8 mouse cellular contexts compared by ENCODE assay signal in the genomic region with DNA sequence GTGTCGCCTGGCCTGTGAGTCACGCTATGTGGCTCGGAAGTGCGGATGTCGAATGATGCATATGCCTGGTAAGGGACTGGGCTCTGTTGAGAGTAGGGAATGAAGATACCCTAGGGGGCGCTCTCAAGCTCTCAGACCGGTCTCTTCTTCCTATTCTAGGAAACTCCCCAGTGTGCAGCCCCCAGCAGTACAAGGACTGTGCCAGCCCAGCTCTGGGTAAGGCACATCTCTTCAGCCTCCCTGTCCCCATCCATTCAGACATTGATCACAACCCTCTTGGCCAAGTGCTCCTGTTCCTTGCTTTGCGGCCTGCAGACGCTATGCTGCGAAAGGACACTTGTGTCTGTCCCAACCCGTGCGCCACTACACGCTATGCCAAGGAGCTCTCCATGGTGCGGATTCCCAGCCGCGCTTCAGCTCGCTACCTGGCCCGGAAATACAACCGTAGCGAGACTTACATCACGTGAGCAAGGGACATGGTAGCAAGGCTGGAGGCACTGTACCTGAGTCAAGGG. TPM values are rescaled to one million over a fixed set of nuclear protein-coding genes. Genes with fewer than 3 reads are reported as not detected.
A peak's percentile ranks its signal among the peaks of the same experiment; 100 is the strongest.
DNase-seq lines count a peak whose midpoint lies in the region; ATAC-seq and TF ChIP-seq lines count a peak whose summit lies in the region.

No protein-coding gene starts in this region.

- peaks cover 33% of the 10 kb centered on the region for H3K36me3 ChIP-seq in E14TG2a.4 (ENCODE audit: insufficient read depth, low read length)
- peaks cover 12% of the 10 kb centered on the region; the same call in 1 of the 2 replicates for H3K36me3 ChIP-seq in heart, embryonic 15.5 days
- H3K36me3 ChIP-seq in kidney, postnatal 0 days (ENCODE audit: insufficient read depth, low read length) = 0 out of 2 replicates have a peak, but pooled peaks cover 8% of the 10 kb centered on the region
- H3K36me3 ChIP-seq in liver, adult 2 months (ENCODE audit: control insufficient read depth, insufficient read depth, low read length) = no peaks in the 10 kb centered on the region
- H3K36me3 ChIP-seq in midbrain, postnatal 0 days (ENCODE audit: insufficient read depth, low read length) = peaks cover 23% of the 10 kb centered on the region
- no peaks in the 10 kb centered on the region for H3K36me3 ChIP-seq in splenic B cell, adult 2 months (ENCODE audit: control insufficient read depth, insufficient read depth, low read length, poor library complexity, severe bottlenecking)

- no peak overlapping the region for H3K9ac ChIP-seq in heart, embryonic 15.5 days
- no peak overlapping the region for H3K9ac ChIP-seq in kidney, postnatal 0 days (ENCODE audit: low read depth, low read length)
- no peak overlapping the region for H3K9ac ChIP-seq in liver, adult 2 months (ENCODE audit: low read depth, low read length)
- H3K9ac ChIP-seq in midbrain, postnatal 0 days (replicated peaks; ENCODE audit: low read length, poor library complexity, severe bottlenecking) = no peak overlapping the region

- no peaks in the 10 kb centered on the region for H3K9me3 ChIP-seq in E14TG2a.4 (ENCODE audit: low read length)
- no peaks in the 10 kb centered on the region for H3K9me3 ChIP-seq in heart, embryonic 15.5 days (replicated peaks)
- no peaks in the 10 kb centered on the region for H3K9me3 ChIP-seq in kidney, postnatal 0 days (replicated peaks; ENCODE audit: low read length)
- no peaks in the 10 kb centered on the region for H3K9me3 ChIP-seq in midbrain, postnatal 0 days (ENCODE audit: low read length)

- peaks cover 30% of the 10 kb centered on the region for H3K4me1 ChIP-seq in E14TG2a.4 (replicated peaks; ENCODE audit: low read depth, low read length)
- peaks cover 17% of the 10 kb centered on the region; the same call in 1 of the 2 replicates for H3K4me1 ChIP-seq in heart, embryonic 15.5 days (replicated peaks)
- H3K4me1 ChIP-seq in kidney, postnatal 0 days (replicated peaks; ENCODE audit: insufficient read depth, low read length) = peaks cover 11% of the 10 kb centered on the region
- no peaks in the 10 kb centered on the region for H3K4me1 ChIP-seq in liver, adult 2 months (ENCODE audit: control insufficient read depth, insufficient read depth, low read length)
- H3K4me1 ChIP-seq in midbrain, postnatal 0 days (ENCODE audit: insufficient read depth, low read length) = peaks cover 6% of the 10 kb centered on the region; the same call in 1 of the 2 replicates

- peak; percentile 34; the same call in 1 of the 2 replicates for ATAC-seq in erythroblast, adult 5-6 weeks (replicated peaks; ENCODE audit: low FRiP score, poor library complexity, severe bottlenecking)
- peak; percentile 43 for ATAC-seq in heart, embryonic 15.5 days (replicated peaks; ENCODE audit: insufficient number of reproducible peaks, insufficient read depth, low FRiP score, low read depth)
- ATAC-seq in kidney, postnatal 0 days (replicated peaks; ENCODE audit: low FRiP score, low read depth) = peak; percentile 50
- ATAC-seq in midbrain, postnatal 0 days (ENCODE audit: low FRiP score) = peak; percentile 55

- H3K27me3 ChIP-seq in E14TG2a.4 (ENCODE audit: insufficient read depth, low read length) = peaks cover 35% of the 10 kb centered on the region
- peaks cover 23% of the 10 kb centered on the region for H3K27me3 ChIP-seq in heart, embryonic 15.5 days
- no peaks in the 10 kb centered on the region for H3K27me3 ChIP-seq in kidney, postnatal 0 days (ENCODE audit: insufficient read depth, low read length)
- no peaks in the 10 kb centered on the region for H3K27me3 ChIP-seq in liver, adult 2 months (ENCODE audit: control insufficient read depth, insufficient read depth, low read length)
- no peaks in the 10 kb centered on the region for H3K27me3 ChIP-seq in midbrain, postnatal 0 days (ENCODE audit: insufficient read depth, low read length)
- H3K27me3 ChIP-seq in splenic B cell, adult 2 months (ENCODE audit: control insufficient read depth, insufficient read depth, low read length, poor library complexity, severe bottlenecking) = peaks cover 2% of the 10 kb centered on the region

- peak overlapping the region; percentile 18; the same call in 1 of the 2 replicates for H3K4me2 ChIP-seq in heart, embryonic 15.5 days
- no peak overlapping the region for H3K4me2 ChIP-seq in kidney, postnatal 0 days (ENCODE audit: low read length)
- H3K4me2 ChIP-seq in midbrain, postnatal 0 days (ENCODE audit: low read depth, low read length, poor library complexity, severe bottlenecking) = peak overlapping the region; percentile 32; the same call in 1 of the 2 replicates

- no peak for TF ChIP-seq POLR2A in brain, embryonic 14.5 days (IDR thresholded peaks at IDR 0.05; ENCODE audit: borderline replicate concordance, extremely low read depth, insufficient read depth, insufficient read length, poor library complexity, severe bottlenecking)
- TF ChIP-seq POLR2A in liver, adult 2 months (IDR thresholded peaks at IDR 0.05; ENCODE audit: extremely low read depth, insufficient read depth, low read length) = no peak

- peak overlapping the region; percentile 57 for H3K4me3 ChIP-seq in E14TG2a.4 (replicated peaks; ENCODE audit: low read length)
- no peak overlapping the region for H3K4me3 ChIP-seq in heart, embryonic 15.5 days
- no peak overlapping the region for H3K4me3 ChIP-seq in kidney, postnatal 0 days (replicated peaks; ENCODE audit: low read depth, low read length)
- no peak overlapping the region for H3K4me3 ChIP-seq in liver, adult 2 months (ENCODE audit: insufficient read depth, low read depth, low read length)
- no peak overlapping the region for H3K4me3 ChIP-seq in midbrain, postnatal 0 days (ENCODE audit: low read depth, low read length)

- no peak overlapping the region for H3K27ac ChIP-seq in heart, embryonic 15.5 days
- no peak overlapping the region for H3K27ac ChIP-seq in kidney, postnatal 0 days
- H3K27ac ChIP-seq in liver, adult 2 months (replicated peaks; ENCODE audit: insufficient read depth, low read depth, low read length) = no peak overlapping the region
- H3K27ac ChIP-seq in midbrain, postnatal 0 days (ENCODE audit: low read depth, low read length) = no peak overlapping the region

- no peaks in the 10 kb centered on the region for H3K79me2 ChIP-seq in liver, adult 2 months (ENCODE audit: control insufficient read depth, insufficient read depth, low read length)

- WGBS in heart, embryonic 15.5 days = 3% methylated on average over 21 of the region's 21 CpGs
- WGBS in kidney, postnatal 0 days = under 1% methylated on average over 21 of the region's 21 CpGs
- 8% methylated on average over 21 of the region's 21 CpGs for WGBS in liver, adult 2 months
- 7% methylated on average over 21 of the region's 21 CpGs for WGBS in midbrain, postnatal 0 days

- peak; percentile 74 for DNase-seq in brain, embryonic 14.5 days (ENCODE audit: low read depth)
- DNase-seq in kidney, postnatal 0 days (ENCODE audit: low spot score) = peak; percentile 84
- DNase-seq in liver, adult 2 months (ENCODE audit: extremely low read depth, low read depth, low spot score) = peak; percentile 50
- peak; percentile 83 for DNase-seq in midbrain, postnatal 0 days (ENCODE audit: low spot score)
- peak; percentile 85 for DNase-seq in splenic B cell, adult 2 months (ENCODE audit: low read depth, low spot score)

- peak; percentile 62 for TF ChIP-seq CTCF in E14TG2a.4 (conservative IDR thresholded peaks at IDR 0.05; ENCODE audit: low read length)
- peak; percentile 71 for TF ChIP-seq CTCF in brain, embryonic 14.5 days (IDR thresholded peaks at IDR 0.05; ENCODE audit: borderline replicate concordance, extremely low read depth, insufficient read depth, insufficient read length)
- TF ChIP-seq CTCF in kidney, postnatal 0 days (IDR thresholded peaks at IDR 0.05; ENCODE audit: low read depth) = peak; percentile 65
- TF ChIP-seq CTCF in liver, adult 2 months (IDR thresholded peaks at IDR 0.05; ENCODE audit: low read depth, low read length) = peak; percentile 62
- peak; percentile 73 for TF ChIP-seq CTCF in midbrain, postnatal 0 days (IDR thresholded peaks at IDR 0.05)

RNA-seq across cellular contexts. Expression of a gene that starts 3.1 kb away (rescaled TPM):
- polyA plus RNA-seq in brain, embryonic 14.5 days (2012; rRNA removed) = 0.71 and 1.1 TPM in 2 replicates
- total RNA-seq in erythroblast, adult 5-6 weeks (2015; ENCODE audit: low replicate concordance) = not detected in 2 replicates
- 1.3 TPM in 1 of 2 replicates, not detected in the other for total RNA-seq in erythroblast, adult 5-6 weeks (2017; ENCODE audit: low replicate concordance)
- not detected in 2 replicates for polyA plus RNA-seq in heart, embryonic 15.5 days (2015; fragmentation: Nextera tagmentation; extraction: Ambion mirVana)
- polyA plus RNA-seq in kidney, postnatal 0 days (2015; fragmentation: Nextera tagmentation; extraction: Ambion mirVana) = 0.40 and 0.46 TPM in 2 replicates
- total RNA-seq in liver, adult 2 months (2014; rRNA removed) = not detected in 2 replicates
- 0.12 and 0.84 TPM in 2 replicates for polyA plus RNA-seq in liver, adult 2 months (2012; rRNA removed)
- 0.05 TPM in 1 of 2 replicates, not detected in the other for total RNA-seq in midbrain, postnatal 0 days (2014; rRNA removed)
- polyA plus RNA-seq in midbrain, postnatal 0 days (2015; fragmentation: Nextera tagmentation; extraction: Ambion mirVana) = 0.29 and 0.59 TPM in 2 replicates

RNA-seq across cellular contexts. Expression of a gene that starts 7.1 kb away (rescaled TPM):
- polyA plus RNA-seq in brain, embryonic 14.5 days (2012; rRNA removed) = 159 and 252 TPM in 2 replicates
- 0.58 and 4.2 TPM in 2 replicates for total RNA-seq in erythroblast, adult 5-6 weeks (2015; ENCODE audit: low replicate concordance)
- 2.5 and 3.5 TPM in 2 replicates for total RNA-seq in erythroblast, adult 5-6 weeks (2017; ENCODE audit: low replicate concordance)
- 27.5 and 32.5 TPM in 2 replicates for polyA plus RNA-seq in heart, embryonic 15.5 days (2015; fragmentation: Nextera tagmentation; extraction: Ambion mirVana)
- 47.2 and 51.3 TPM in 2 replicates for polyA plus RNA-seq in kidney, postnatal 0 days (2015; fragmentation: Nextera tagmentation; extraction: Ambion mirVana)
- total RNA-seq in liver, adult 2 months (2014; rRNA removed) = 9.5 and 10.0 TPM in 2 replicates
- polyA plus RNA-seq in liver, adult 2 months (2012; rRNA removed) = 34.6 and 38.4 TPM in 2 replicates
- 96.5 and 104 TPM in 2 replicates for total RNA-seq in midbrain, postnatal 0 days (2014; rRNA removed)
- polyA plus RNA-seq in midbrain, postnatal 0 days (2015; fragmentation: Nextera tagmentation; extraction: Ambion mirVana) = 168 and 182 TPM in 2 replicates

RNA-seq across cellular contexts. Expression of a gene that starts 7.4 kb away (rescaled TPM):
- 38.9 and 41.4 TPM in 2 replicates for polyA plus RNA-seq in brain, embryonic 14.5 days (2012; rRNA removed)
- total RNA-seq in erythroblast, adult 5-6 weeks (2015; ENCODE audit: low replicate concordance) = 1.7 and 16.1 TPM in 2 replicates
- total RNA-seq in erythroblast, adult 5-6 weeks (2017; ENCODE audit: low replicate concordance) = 6.3 and 15.9 TPM in 2 replicates
- polyA plus RNA-seq in heart, embryonic 15.5 days (2015; fragmentation: Nextera tagmentation; extraction: Ambion mirVana) = 25.6 and 30.6 TPM in 2 replicates
- 30.8 and 35.5 TPM in 2 replicates for polyA plus RNA-seq in kidney, postnatal 0 days (2015; fragmentation: Nextera tagmentation; extraction: Ambion mirVana)
- 15.4 and 22.7 TPM in 2 replicates for total RNA-seq in liver, adult 2 months (2014; rRNA removed)
- 33.5 and 40.4 TPM in 2 replicates for polyA plus RNA-seq in liver, adult 2 months (2012; rRNA removed)
- 35.7 and 42.1 TPM in 2 replicates for total RNA-seq in midbrain, postnatal 0 days (2014; rRNA removed)
- polyA plus RNA-seq in midbrain, postnatal 0 days (2015; fragmentation: Nextera tagmentation; extraction: Ambion mirVana) = 11.5 and 11.8 TPM in 2 replicates

RNA-seq across cellular contexts. Expression of a gene that starts 22.8 kb away (rescaled TPM):
- polyA plus RNA-seq in brain, embryonic 14.5 days (2012; rRNA removed) = 51.0 and 64.7 TPM in 2 replicates
- 11.3 and 22.7 TPM in 2 replicates for total RNA-seq in erythroblast, adult 5-6 weeks (2015; ENCODE audit: low replicate concordance)
- 2.9 and 5.5 TPM in 2 replicates for total RNA-seq in erythroblast, adult 5-6 weeks (2017; ENCODE audit: low replicate concordance)
- 54.4 and 70.1 TPM in 2 replicates for polyA plus RNA-seq in heart, embryonic 15.5 days (2015; fragmentation: Nextera tagmentation; extraction: Ambion mirVana)
- 48.6 and 51.7 TPM in 2 replicates for polyA plus RNA-seq in kidney, postnatal 0 days (2015; fragmentation: Nextera tagmentation; extraction: Ambion mirVana)
- total RNA-seq in liver, adult 2 months (2014; rRNA removed) = 21.5 and 25.2 TPM in 2 replicates
- 69.9 and 71.0 TPM in 2 replicates for polyA plus RNA-seq in liver, adult 2 months (2012; rRNA removed)
- 65.8 and 71.7 TPM in 2 replicates for total RNA-seq in midbrain, postnatal 0 days (2014; rRNA removed)
- polyA plus RNA-seq in midbrain, postnatal 0 days (2015; fragmentation: Nextera tagmentation; extraction: Ambion mirVana) = 42.4 and 51.6 TPM in 2 replicates

RNA-seq across cellular contexts. Expression of a gene that starts 24.3 kb away (rescaled TPM):
- polyA plus RNA-seq in brain, embryonic 14.5 days (2012; rRNA removed) = 1.5 and 1.7 TPM in 2 replicates
- total RNA-seq in erythroblast, adult 5-6 weeks (2015; ENCODE audit: low replicate concordance) = not detected in 2 replicates
- not detected in 2 replicates for total RNA-seq in erythroblast, adult 5-6 weeks (2017; ENCODE audit: low replicate concordance)
- polyA plus RNA-seq in heart, embryonic 15.5 days (2015; fragmentation: Nextera tagmentation; extraction: Ambion mirVana) = 0.81 and 1.6 TPM in 2 replicates
- 0.59 and 0.60 TPM in 2 replicates for polyA plus RNA-seq in kidney, postnatal 0 days (2015; fragmentation: Nextera tagmentation; extraction: Ambion mirVana)
- total RNA-seq in liver, adult 2 months (2014; rRNA removed) = 0.09 and 0.27 TPM in 2 replicates
- 0.05 and 0.35 TPM in 2 replicates for polyA plus RNA-seq in liver, adult 2 months (2012; rRNA removed)
- total RNA-seq in midbrain, postnatal 0 days (2014; rRNA removed) = 6.7 and 7.4 TPM in 2 replicates
- 5.3 and 7.2 TPM in 2 replicates for polyA plus RNA-seq in midbrain, postnatal 0 days (2015; fragmentation: Nextera tagmentation; extraction: Ambion mirVana)
